Mouse (Mus musculus) right cerebral cortex, postnatal 10 days (tissue): ENCODE measurements around the gene Ly6g6d.

ENCODE experiments used
- DNase-seq, 2 experiments: peaks; one replicate each; pipeline ENCODE4 v3.0.0; 2021; ENCODE audit warnings: low spot score in 2 of 2

The Ly6g6d gene

DNA sequence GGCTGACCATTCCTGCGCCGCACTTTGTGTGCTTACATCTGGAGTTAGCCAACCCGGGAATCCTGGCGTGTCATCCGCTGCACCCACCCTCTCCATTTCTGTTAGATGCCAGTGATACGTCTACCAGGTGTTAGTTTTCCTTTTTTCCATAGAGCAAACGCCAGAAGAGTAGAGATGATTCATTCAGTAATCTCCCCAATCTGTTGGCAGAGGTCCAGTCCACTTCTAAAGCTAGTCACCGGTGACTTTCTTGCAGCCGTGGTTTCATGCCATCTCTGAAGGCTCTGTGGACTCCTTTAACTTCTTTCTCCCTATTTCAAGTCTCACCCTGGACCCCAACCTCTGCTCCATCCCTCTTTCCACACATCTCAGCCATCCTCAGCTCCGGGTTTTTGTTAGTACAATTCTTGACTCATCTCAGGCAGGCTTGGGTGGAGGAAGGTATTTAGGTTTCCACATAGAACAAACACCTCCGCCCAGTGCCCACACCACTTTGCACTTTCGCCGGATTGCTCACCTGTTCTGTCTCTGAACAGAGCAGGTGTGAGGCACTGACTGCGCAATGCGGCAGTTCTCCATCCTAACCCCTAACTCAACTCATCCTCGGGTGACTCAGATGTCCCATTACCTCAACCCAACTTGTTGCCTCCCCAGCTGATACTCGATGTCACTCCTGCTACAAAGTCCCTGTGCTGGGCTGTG, 9.5 kb downstream of the Ly6g6d start:
- DNase-seq, result no peak

DNA sequence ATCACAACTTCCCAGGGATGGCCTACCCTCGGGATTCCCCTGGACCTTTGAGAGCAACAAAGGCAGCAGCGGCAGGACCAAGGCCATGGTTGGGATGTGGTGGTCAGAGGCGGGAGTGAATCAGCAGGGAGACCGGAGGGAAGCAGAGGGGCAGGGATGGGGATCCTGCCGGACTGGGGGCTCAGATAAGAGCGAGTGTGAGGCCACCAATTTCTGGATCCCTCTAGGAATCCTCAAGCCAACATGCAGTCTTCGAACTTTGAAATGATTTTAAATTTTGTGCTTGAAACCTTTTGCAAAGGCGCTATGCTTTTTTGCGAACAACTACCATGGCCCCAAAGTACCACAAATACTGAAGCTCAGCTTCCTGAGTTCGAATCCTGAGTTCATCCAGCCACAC, 11.8 kb downstream of the Ly6g6d start, which contains the start of gene Mpig6b:
Gene Mpig6b (minus strand): TSS at position 101 of the 400 bp plus-strand sequence.
- no peak for DNase-seq

- DNase-seq, result no peak
Observed at GRCm38 (mm10) chr17:35064951-35065947, 12.6 kb downstream of the Ly6g6d start, which contains the start of gene Ly6g6c. TSS of gene Ly6g6c (plus strand) at chr17:35065388.

- DNase-seq, result no peak
Observed at GRCm38 (mm10) chr17:35064378-35064877, 13.4 kb downstream of the Ly6g6d start.

- no peak for DNase-seq
Observed at GRCm38 (mm10) chr17:35063466-35063865, 14.4 kb downstream of the Ly6g6d start.

- DNase-seq, result no peak
Observed at GRCm38 (mm10) chr17:35061299-35061698, 16.6 kb downstream of the Ly6g6d start.

GRCm38 (mm10) chr17:35060737-35061297, 17.0 kb downstream of the Ly6g6d start:
- no peak for DNase-seq

DNA sequence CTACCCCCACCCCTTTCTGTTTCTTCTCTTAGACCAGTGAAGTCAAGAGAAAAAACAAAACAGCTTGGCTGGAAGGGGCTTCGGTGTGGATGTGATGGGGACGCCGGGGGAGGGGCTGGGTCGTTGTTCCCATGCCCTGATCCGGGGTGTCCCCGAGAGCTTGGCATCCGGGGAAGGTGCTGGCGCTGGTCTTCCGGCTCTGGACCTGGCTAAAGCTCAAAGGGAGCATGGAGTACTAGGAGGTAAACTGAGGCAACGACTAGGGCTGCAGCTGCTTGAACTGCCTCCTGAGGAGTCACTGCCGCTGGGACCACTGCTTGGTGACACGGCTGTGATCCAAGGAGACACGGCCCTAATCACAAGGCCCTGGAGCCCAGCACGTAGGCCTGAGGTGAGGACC, 17.8 kb downstream of the Ly6g6d start:
- DNase-seq, result no peak

GRCm38 (mm10) chr17:35058911-35059892, 18.7 kb downstream of the Ly6g6d start, which contains the start of gene Ddah2:
TSS of gene Ddah2 (plus strand) at chr17:35059035.
- peak; percentile 89 for DNase-seq

DNA sequence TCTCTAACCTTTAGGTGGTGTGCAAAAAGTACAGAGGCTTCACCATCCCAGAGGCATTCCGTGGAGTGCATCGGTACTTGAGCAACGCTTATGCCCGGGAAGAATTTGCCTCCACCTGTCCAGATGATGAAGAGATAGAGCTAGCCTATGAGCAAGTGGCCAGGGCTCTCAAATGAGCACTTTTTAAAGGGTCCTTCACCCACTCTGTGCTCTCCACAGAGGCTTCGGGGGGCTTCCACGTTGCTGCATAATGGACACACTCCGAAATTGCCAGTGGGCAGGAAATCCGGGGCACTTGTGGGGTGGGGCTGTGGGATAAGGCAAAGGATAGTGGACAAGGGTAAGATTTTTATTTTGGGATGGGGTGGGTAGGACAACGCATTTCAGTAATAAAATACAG, 19.5 kb downstream of the Ly6g6d start:
- DNase-seq, result no peak

GRCm38 (mm10) chr17:35057090-35057489, 20.8 kb downstream of the Ly6g6d start:
- DNase-seq, result no peak

DNA sequence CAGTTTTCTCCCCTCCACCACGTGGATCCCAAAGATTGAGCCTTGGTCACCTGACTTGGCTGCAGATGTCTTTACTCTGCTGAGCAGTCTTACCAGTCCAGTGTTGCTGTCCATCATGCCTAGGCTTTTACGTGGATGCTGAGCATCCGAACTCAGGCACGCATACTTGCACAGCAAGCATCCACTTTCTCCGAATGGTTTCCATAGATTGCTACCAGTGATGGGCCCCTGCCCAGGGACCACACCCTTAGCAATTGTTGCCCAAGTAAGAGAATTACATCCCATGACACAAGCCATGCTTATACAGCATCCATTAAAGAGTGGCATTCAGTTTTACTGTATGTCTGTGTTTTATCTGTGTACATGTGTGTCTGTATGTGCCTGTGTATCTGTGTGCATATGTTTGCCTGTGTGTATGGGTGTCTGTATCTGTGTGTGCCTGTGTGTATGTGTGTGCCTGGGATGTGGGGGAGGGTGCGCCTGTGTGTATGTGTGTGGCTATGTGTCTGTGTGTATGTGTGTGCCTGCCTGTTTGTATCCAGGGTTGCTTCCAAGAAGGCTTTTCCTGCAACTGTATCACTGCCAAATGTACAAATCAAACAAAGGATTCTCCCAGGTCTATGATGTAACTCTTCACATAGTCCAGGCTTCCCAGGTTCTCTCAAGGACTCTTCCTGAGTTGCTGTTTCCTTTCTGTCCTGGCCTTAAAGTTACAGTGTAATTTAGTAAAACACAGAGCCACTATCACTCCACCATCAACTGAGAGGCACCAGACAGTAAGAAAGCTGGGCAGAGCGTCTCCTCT, 22.0 kb downstream of the Ly6g6d start:
- no peak for DNase-seq

- no peak for DNase-seq
Observed at GRCm38 (mm10) chr17:35052271-35052798, 25.5 kb downstream of the Ly6g6d start.

- peak; percentile 57 to 72 for DNase-seq
Observed at GRCm38 (mm10) chr17:35051156-35052086, 26.4 kb downstream of the Ly6g6d start.

- peak; percentile 54 to 59 for DNase-seq
Observed at GRCm38 (mm10) chr17:35050126-35050750, 27.6 kb downstream of the Ly6g6d start.

DNA sequence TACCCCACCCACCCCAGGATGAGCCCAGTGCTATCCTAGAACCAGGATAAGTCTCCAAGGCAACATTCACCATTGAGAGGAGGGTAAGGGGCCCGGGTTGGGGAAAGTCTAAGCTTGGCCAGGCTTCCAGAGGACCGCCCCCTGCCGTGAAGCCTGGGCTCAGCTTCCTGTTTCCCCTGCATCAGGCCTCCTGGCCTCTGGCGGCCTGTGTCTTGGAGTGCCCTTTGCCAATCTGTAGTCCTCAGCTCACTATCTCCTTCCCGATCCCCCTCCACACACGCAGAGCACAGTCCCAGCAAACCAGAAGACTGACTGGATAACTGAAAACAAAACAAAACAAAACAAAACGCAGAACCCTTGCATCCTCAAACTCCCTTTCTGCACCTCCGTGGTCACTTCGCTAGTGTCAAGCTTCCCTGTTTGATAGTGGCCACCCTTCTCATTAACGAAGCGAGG, 28.3 kb downstream of the Ly6g6d start, which contains the start of gene Clic1:
Gene Clic1 (plus strand): TSS at position 406 of the 456 bp plus-strand sequence.
- no peak for DNase-seq

DNA sequence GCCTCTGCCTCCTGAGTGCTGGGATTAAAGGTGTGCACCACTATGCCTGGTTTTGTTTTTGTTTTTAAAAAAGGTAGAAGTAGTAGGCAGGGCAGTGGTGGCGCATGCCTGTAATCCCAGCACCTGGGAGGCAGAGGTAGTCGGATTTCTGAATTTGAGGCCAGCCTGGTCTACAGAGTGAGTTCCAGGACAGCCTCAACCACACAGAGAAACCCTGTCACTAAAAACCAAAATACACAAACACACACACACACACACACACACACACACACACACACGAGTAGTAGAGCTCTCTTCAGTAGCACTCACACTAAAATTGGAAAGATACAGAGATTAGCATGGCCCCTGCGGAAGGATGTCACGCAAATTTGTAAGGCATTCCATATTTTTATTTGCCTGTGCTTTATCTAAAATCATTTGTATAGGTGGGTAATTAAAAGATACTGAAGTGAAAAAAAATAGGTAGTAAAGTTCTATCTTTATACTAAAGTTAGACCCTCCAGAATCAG, 28.9 kb downstream of the Ly6g6d start:
- no peak for DNase-seq
